Mouse (Mus musculus): ENCODE results near the gene Znrf4. TPM values are rescaled to one million over a fixed set of nuclear protein-coding genes. Genes with fewer than 3 reads are reported as not detected.

Znrf4 gene
- polyA plus RNA-seq, 1 experiment from 2014 or later: not detected

- 0 out of 2 replicates have a peak, but pooled peaks cover 3% of the 10 kb centered on the region for H3K36me3 ChIP-seq
- WGBS: 65% methylated on average over 9 of the region's 9 CpGs
- H3K4me2 ChIP-seq: no peak overlapping the region
- no peaks in the 10 kb centered on the region for H3K27me3 ChIP-seq
- H3K4me1 ChIP-seq: peaks cover 20% of the 10 kb centered on the region
- no peaks in the 10 kb centered on the region for H3K9me3 ChIP-seq
- no peak overlapping the region for H3K27ac ChIP-seq
- no peak overlapping the region for H3K9ac ChIP-seq
- no peak overlapping the region for H3K4me3 ChIP-seq
- no peak for ATAC-seq (ENCODE audit: insufficient number of reproducible peaks, insufficient read depth, low FRiP score, low TSS enrichment, low read depth)
Measured at GRCm38 (mm10) chr17:56547846-56548604, 35.8 kb upstream of the Znrf4 start.

- H3K36me3 ChIP-seq: no peaks in the 10 kb centered on the region
- H3K4me3 ChIP-seq: no peak overlapping the region
- no peak for ATAC-seq (ENCODE audit: insufficient number of reproducible peaks, insufficient read depth, low FRiP score, low TSS enrichment, low read depth)
- no peaks in the 10 kb centered on the region for H3K27me3 ChIP-seq
- H3K27ac ChIP-seq: no peak overlapping the region
- H3K9me3 ChIP-seq: no peaks in the 10 kb centered on the region
- no peak overlapping the region for H3K4me2 ChIP-seq
- 58% methylated on average over 17 of the region's 17 CpGs for WGBS
- no peak overlapping the region for H3K9ac ChIP-seq
- H3K4me1 ChIP-seq: peaks cover 15% of the 10 kb centered on the region
Measured at GRCm38 (mm10) chr17:56547116-56547845, 35.0 kb upstream of the Znrf4 start.

- no peak for ATAC-seq (ENCODE audit: insufficient number of reproducible peaks, insufficient read depth, low FRiP score, low TSS enrichment, low read depth)
- no peak overlapping the region for H3K27ac ChIP-seq
- 78% methylated on average over 5 of the region's 5 CpGs for WGBS
- no peaks in the 10 kb centered on the region for H3K36me3 ChIP-seq
- no peak overlapping the region for H3K9ac ChIP-seq
- no peaks in the 10 kb centered on the region for H3K9me3 ChIP-seq
- 0 out of 2 replicates have a peak, but pooled peaks cover 13% of the 10 kb centered on the region for H3K4me1 ChIP-seq
- no peak overlapping the region for H3K4me3 ChIP-seq
- no peak overlapping the region for H3K4me2 ChIP-seq
- H3K27me3 ChIP-seq: no peaks in the 10 kb centered on the region
Measured at GRCm38 (mm10) chr17:56546576-56546975, 34.3 kb upstream of the Znrf4 start.

GRCm38 (mm10) chr17:56545945-56546344 lies 33.7 kb upstream of the Znrf4 start:
- Histone ChIP-seq H3K4me1 (0 out of 2 replicates have a peak, but pooled peaks cover 11% of the 10 kb centered on the region), H3K36me3 (no peaks in the 10 kb centered on the region), H3K27me3 (no peaks in the 10 kb centered on the region), H3K27ac (no peak overlapping the region), H3K4me3 (no peak overlapping the region), H3K9ac (no peak overlapping the region), H3K9me3 (no peaks in the 10 kb centered on the region), H3K4me2 (no peak overlapping the region)
- WGBS: 77% methylated on average over 1 of the region's 1 CpGs
- ATAC-seq (ENCODE audit: insufficient number of reproducible peaks, insufficient read depth, low FRiP score, low TSS enrichment, low read depth): no peak

- Histone ChIP-seq H3K9me3 (no peaks in the 10 kb centered on the region), H3K4me2 (no peak overlapping the region), H3K9ac (no peak overlapping the region), H3K27ac (no peak overlapping the region), H3K4me3 (no peak overlapping the region), H3K36me3 (no peaks in the 10 kb centered on the region), H3K27me3 (no peaks in the 10 kb centered on the region), H3K4me1 (peaks cover 16% of the 10 kb centered on the region; the same call in 1 of the 2 replicates)
- no peak for ATAC-seq (ENCODE audit: insufficient number of reproducible peaks, insufficient read depth, low FRiP score, low TSS enrichment, low read depth)
- 78% methylated on average over 7 of the region's 7 CpGs for WGBS
Measured at GRCm38 (mm10) chr17:56544699-56545387, 32.6 kb upstream of the Znrf4 start.

- H3K4me1 ChIP-seq: peaks cover 16% of the 10 kb centered on the region; the same call in 1 of the 2 replicates
Measured at GRCm38 (mm10) chr17:56543684-56544224, 31.5 kb upstream of the Znrf4 start.

GRCm38 (mm10) chr17:56542736-56543135 lies 30.5 kb upstream of the Znrf4 start:
- ATAC-seq (ENCODE audit: insufficient number of reproducible peaks, insufficient read depth, low FRiP score, low TSS enrichment, low read depth): no peak
- 42% methylated on average over 8 of the region's 8 CpGs for WGBS
- H3K27me3 ChIP-seq: no peaks in the 10 kb centered on the region
- peaks cover 11% of the 10 kb centered on the region; the same call in 1 of the 2 replicates for H3K4me1 ChIP-seq
- no peak overlapping the region for H3K4me2 ChIP-seq
- no peak overlapping the region for H3K4me3 ChIP-seq
- H3K27ac ChIP-seq: no peak overlapping the region
- H3K36me3 ChIP-seq: no peaks in the 10 kb centered on the region
- H3K9me3 ChIP-seq: no peaks in the 10 kb centered on the region
- no peak overlapping the region for H3K9ac ChIP-seq

More at GRCm38 (mm10) chr17:56543684-56544224, 31.5 kb upstream of the Znrf4 start:
- no peaks in the 10 kb centered on the region for H3K36me3 ChIP-seq
- WGBS: 79% methylated on average over 3 of the region's 3 CpGs
- H3K4me3 ChIP-seq: no peak overlapping the region
- H3K4me2 ChIP-seq: no peak overlapping the region
- no peaks in the 10 kb centered on the region for H3K9me3 ChIP-seq
- no peak overlapping the region for H3K27ac ChIP-seq
- H3K9ac ChIP-seq: no peak overlapping the region
- no peak for ATAC-seq (ENCODE audit: insufficient number of reproducible peaks, insufficient read depth, low FRiP score, low TSS enrichment, low read depth)
- H3K27me3 ChIP-seq: no peaks in the 10 kb centered on the region

- peaks cover 6% of the 10 kb centered on the region; the same call in 1 of the 2 replicates for H3K4me1 ChIP-seq
- peak; percentile 66; the same call in 1 of the 2 replicates for ATAC-seq (ENCODE audit: insufficient number of reproducible peaks, insufficient read depth, low FRiP score, low TSS enrichment, low read depth)
- H3K27ac ChIP-seq: no peak overlapping the region
- no peaks in the 10 kb centered on the region for H3K9me3 ChIP-seq
- no peaks in the 10 kb centered on the region for H3K36me3 ChIP-seq
- no peak overlapping the region for H3K9ac ChIP-seq
- 31% methylated on average over 6 of the region's 6 CpGs for WGBS
- H3K4me2 ChIP-seq: no peak overlapping the region
- no peak overlapping the region for H3K4me3 ChIP-seq
- H3K27me3 ChIP-seq: no peaks in the 10 kb centered on the region
Measured at GRCm38 (mm10) chr17:56540562-56540975, 28.3 kb upstream of the Znrf4 start.

GRCm38 (mm10) chr17:56537912-56538311 lies 25.7 kb upstream of the Znrf4 start:
- no peak overlapping the region for H3K4me3 ChIP-seq
- no peak overlapping the region for H3K27ac ChIP-seq
- H3K9me3 ChIP-seq: no peaks in the 10 kb centered on the region
- no peak overlapping the region for H3K4me2 ChIP-seq
- no peak for ATAC-seq (ENCODE audit: insufficient number of reproducible peaks, insufficient read depth, low FRiP score, low TSS enrichment, low read depth)
- peaks cover 6% of the 10 kb centered on the region; the same call in 1 of the 2 replicates for H3K4me1 ChIP-seq
- no peaks in the 10 kb centered on the region for H3K27me3 ChIP-seq
- WGBS: 18% methylated on average over 8 of the region's 8 CpGs
- H3K9ac ChIP-seq: no peak overlapping the region
- no peaks in the 10 kb centered on the region for H3K36me3 ChIP-seq

- ATAC-seq (ENCODE audit: insufficient number of reproducible peaks, insufficient read depth, low FRiP score, low TSS enrichment, low read depth): no peak
- Histone ChIP-seq H3K36me3 (no peaks in the 10 kb centered on the region), H3K9me3 (no peaks in the 10 kb centered on the region), H3K27ac (no peak overlapping the region), H3K4me3 (no peak overlapping the region), H3K4me2 (no peak overlapping the region), H3K9ac (no peak overlapping the region), H3K27me3 (no peaks in the 10 kb centered on the region), H3K4me1 (peaks cover 6% of the 10 kb centered on the region; the same call in 1 of the 2 replicates)
- WGBS: 67% methylated on average over 3 of the region's 3 CpGs
Measured at GRCm38 (mm10) chr17:56536874-56537273, 24.6 kb upstream of the Znrf4 start.

GRCm38 (mm10) chr17:56536192-56536591 lies 24.0 kb upstream of the Znrf4 start:
- no peak for ATAC-seq (ENCODE audit: insufficient number of reproducible peaks, insufficient read depth, low FRiP score, low TSS enrichment, low read depth)
- Histone ChIP-seq H3K9ac (no peak overlapping the region), H3K27ac (no peak overlapping the region), H3K4me3 (no peak overlapping the region), H3K27me3 (no peaks in the 10 kb centered on the region), H3K9me3 (no peaks in the 10 kb centered on the region), H3K4me2 (no peak overlapping the region), H3K36me3 (no peaks in the 10 kb centered on the region), H3K4me1 (peaks cover 6% of the 10 kb centered on the region; the same call in 1 of the 2 replicates)
- WGBS: 71% methylated on average over 14 of the region's 14 CpGs
